Mouse (Mus musculus) layer of hippocampus, adult 9-10 months (tissue): ENCODE results near the gene 1700001F09Rik.
"Not testable (repeated sequence)": the region's sequence is repeated elsewhere in the genome, so short reads cannot be mapped to it uniquely, and the experiment has no call there.

ENCODE experiments used
- DNase-seq: peaks from one replicate; pipeline ENCODE4 v3.0.0; 2022; ENCODE audit warnings: low spot score

The 1700001F09Rik gene

GRCm38 (mm10) chr14:43347711-43348110 lies at the start of gene 1700001F09Rik:
TSS of gene 1700001F09Rik (minus strand) at chr14:43347811.
- DNase-seq = not testable (repeated sequence)

- not testable (repeated sequence) for DNase-seq
Measured at GRCm38 (mm10) chr14:43361713-43362112, 14.1 kb upstream of the 1700001F09Rik start.

- not testable (repeated sequence) for DNase-seq
Measured at GRCm38 (mm10) chr14:43359246-43359645, 11.6 kb upstream of the 1700001F09Rik start.

- DNase-seq = not testable (repeated sequence)
Measured at GRCm38 (mm10) chr14:43357496-43357895, 9.9 kb upstream of the 1700001F09Rik start.

- not testable (repeated sequence) for DNase-seq
Measured at GRCm38 (mm10) chr14:43352944-43353343, 5.3 kb upstream of the 1700001F09Rik start.

GRCm38 (mm10) chr14:43337646-43338045 lies 10.0 kb downstream of the 1700001F09Rik start:
- DNase-seq = not testable (repeated sequence)

- not testable (repeated sequence) for DNase-seq
Measured at GRCm38 (mm10) chr14:43331362-43331880, 16.2 kb downstream of the 1700001F09Rik start.

GRCm38 (mm10) chr14:43328603-43329002 lies 19.0 kb downstream of the 1700001F09Rik start:
- DNase-seq = not testable (repeated sequence)

- DNase-seq = not testable (repeated sequence)
Measured at GRCm38 (mm10) chr14:43319516-43319915, 28.1 kb downstream of the 1700001F09Rik start.

GRCm38 (mm10) chr14:43293503-43293902 lies 54.1 kb downstream of the 1700001F09Rik start, which contains the start of gene Gm8127:
TSS of gene Gm8127 (minus strand) at chr14:43293832.
- not testable (repeated sequence) for DNase-seq
